Mouse (Mus musculus) cortical plate, adult 2 months (tissue): Measurements from ENCODE around the gene Polr2b.

Source experiments
- CTCF ChIP-seq: fragments of 200-500 bp; IDR thresholded peaks from 2 replicates; pipeline ENCODE4 v1.5.1; 2011; ENCODE audit warnings: mild to moderate bottlenecking, control low read depth, low read length; ENCODE audit not compliant: insufficient read depth; ENCODE audit errors: extremely low read depth
- POLR2A ChIP-seq: fragments of 200-500 bp; IDR thresholded peaks from 2 replicates; pipeline ENCODE4 v1.6.1; 2011; ENCODE audit warnings: mild to moderate bottlenecking, low read length, control low read depth; ENCODE audit not compliant: insufficient read depth; ENCODE audit errors: extremely low read depth

GRCm38 (mm10) chr5:77368194-77368593 is 58.2 kb downstream of the Polr2b start:
- TF ChIP-seq CTCF (no peak), POLR2A (no peak)
